8 mouse cellular contexts compared by ENCODE assay signal in the genomic region with DNA sequence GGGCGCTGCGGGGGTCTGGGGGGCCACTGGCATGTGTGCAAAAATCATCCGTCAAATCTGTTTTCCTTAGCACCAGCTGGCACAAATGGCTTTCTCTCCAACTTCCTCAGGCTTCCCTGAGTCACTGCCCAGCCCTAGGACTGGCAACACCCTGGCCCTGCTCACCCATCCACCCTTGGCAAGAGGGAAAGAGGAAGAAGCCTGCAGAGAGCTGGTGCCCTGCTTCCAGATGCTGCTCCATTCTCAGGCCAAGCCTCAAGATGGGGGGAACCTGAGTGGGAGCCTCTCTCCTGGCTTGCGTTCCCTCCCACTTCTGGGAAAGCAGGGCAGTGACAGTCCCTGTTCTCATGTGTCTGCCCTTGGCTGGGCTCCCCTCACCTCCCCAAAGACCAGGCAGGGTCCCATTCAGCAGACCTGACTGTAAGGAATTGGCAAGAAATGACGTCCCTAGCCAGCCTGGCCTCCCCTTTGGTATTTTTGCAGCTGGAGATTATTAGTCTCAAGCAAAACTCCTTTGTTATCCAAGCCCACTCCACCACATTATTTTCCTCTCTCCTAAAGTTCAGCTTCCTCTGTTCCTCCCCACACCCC. TPM values are rescaled to one million over a fixed set of nuclear protein-coding genes. Genes with fewer than 3 reads are reported as not detected.
DNase-seq lines count a peak whose midpoint lies in the region; ATAC-seq lines count a peak whose summit lies in the region.

No protein-coding gene starts in this region.

- H3K36me3 ChIP-seq in hindbrain, embryonic 16.5 days (ENCODE audit: control insufficient read depth, insufficient read depth, low read length): peaks cover 42% of the 10 kb centered on the region

- intact Hi-C loops in heart, postnatal 36 days (cut with DNase I): no loop called here
- intact Hi-C loops in left cerebral cortex, postnatal 10 days (cut with DNase I): no loop called here

- peaks cover 19% of the 10 kb centered on the region for H3K4me1 ChIP-seq in hindbrain, embryonic 16.5 days (ENCODE audit: control insufficient read depth, insufficient read depth, low read depth, low read length)

- H3K4me3 ChIP-seq in hindbrain, embryonic 16.5 days (ENCODE audit: low read length): no peak overlapping the region

- DNase-seq in heart, adult 11 months: peak; percentile 98
- DNase-seq in heart, postnatal 36 days: no peak
- peak; percentile 20 for DNase-seq in MN1 (ENCODE audit: low spot score)
- DNase-seq in left cerebral cortex, postnatal 10 days (ENCODE audit: extremely low spot score in 1 of 2, low spot score in 2 of 2): no peak

- WGBS in hindbrain, embryonic 16.5 days: 73% methylated on average over 5 of the region's 5 CpGs

- peak; percentile 68 for ATAC-seq in common myeloid progenitor, adult 5-6 weeks (replicated peaks; ENCODE audit: low read depth, poor library complexity, severe bottlenecking)
- ATAC-seq in hindbrain, embryonic 16.5 days: peak; percentile 62; the same call in 1 of the 2 replicates
- peak; percentile 75 for ATAC-seq in monocyte, adult 5-6 weeks (replicated peaks; ENCODE audit: insufficient number of reproducible peaks, low FRiP score, low TSS enrichment, poor library complexity, severe bottlenecking)
- no peak for ATAC-seq in erythroid progenitor cell, adult 5-6 weeks (replicated peaks; ENCODE audit: low FRiP score, poor library complexity, severe bottlenecking)

- no peaks in the 10 kb centered on the region for H3K9me3 ChIP-seq in hindbrain, embryonic 16.5 days (ENCODE audit: control insufficient read depth, low read length)

- peak overlapping the region; percentile 41; the same call in 1 of the 2 replicates for H3K27ac ChIP-seq in hindbrain, embryonic 16.5 days (ENCODE audit: low read depth, low read length)

- no peaks in the 10 kb centered on the region for H3K27me3 ChIP-seq in hindbrain, embryonic 16.5 days (replicated peaks; ENCODE audit: control insufficient read depth, insufficient read depth, low read length)

- no peak overlapping the region for H3K9ac ChIP-seq in hindbrain, embryonic 16.5 days (ENCODE audit: low read depth, low read length)

- H3K4me2 ChIP-seq in hindbrain, embryonic 16.5 days (ENCODE audit: low read length): no peak overlapping the region

RNA-seq across cellular contexts. Expression of a gene that starts 23.5 kb away (rescaled TPM):
- 10 to 100 TPM; 73.4 to 88.6 TPM for total RNA-seq in heart, postnatal 36 days (2021)
- total RNA-seq in common myeloid progenitor, adult 5-6 weeks (2017): 0.97 and 3.2 TPM in 2 replicates
- polyA plus RNA-seq in hindbrain, embryonic 16.5 days (2015; fragmentation: Nextera tagmentation; extraction: Ambion mirVana): 109 and 125 TPM in 2 replicates
- 147 to 219 TPM (median 171 TPM) in 3 replicates for total RNA-seq in monocyte, adult 5-6 weeks (2017)
- total RNA-seq in erythroid progenitor cell, adult 5-6 weeks (2015; ENCODE audit: low replicate concordance): 19.7 and 21.6 TPM in 2 replicates
- total RNA-seq in erythroid progenitor cell, adult 5-6 weeks (2017; ENCODE audit: low replicate concordance): 11.5 and 13.1 TPM in 2 replicates
- 100 to 1,000 TPM; 264 to 283 TPM for total RNA-seq in left cerebral cortex, postnatal 10 days (2021)

RNA-seq across cellular contexts. Expression of a gene that starts 45.4 kb away (rescaled TPM):
- total RNA-seq in heart, postnatal 36 days (2021): 10 to 100 TPM; 42.3 to 46.0 TPM
- total RNA-seq in common myeloid progenitor, adult 5-6 weeks (2017): 33.1 and 48.3 TPM in 2 replicates
- 6.0 and 8.0 TPM in 2 replicates for polyA plus RNA-seq in hindbrain, embryonic 16.5 days (2015; fragmentation: Nextera tagmentation; extraction: Ambion mirVana)
- total RNA-seq in monocyte, adult 5-6 weeks (2017): 171 to 211 TPM (median 204 TPM) in 3 replicates
- total RNA-seq in erythroid progenitor cell, adult 5-6 weeks (2015; ENCODE audit: low replicate concordance): 11.5 and 26.8 TPM in 2 replicates
- total RNA-seq in erythroid progenitor cell, adult 5-6 weeks (2017; ENCODE audit: low replicate concordance): 11.3 and 16.6 TPM in 2 replicates
- 10 to 100 TPM in 1 of 2 experiments, 1 to 10 TPM in 1; 9.4 to 10.2 TPM for total RNA-seq in left cerebral cortex, postnatal 10 days (2021)

Comparison
In these comparisons a context has a peak if more than half of its experiments do, and no peak if none do; other contexts are left out.
1. DNase-seq: peak in heart, adult 11 months (single experiment) and MN1 (single experiment); none in heart, postnatal 36 days (0 of 2) and left cerebral cortex, postnatal 10 days (0 of 2).